Mouse (Mus musculus) embryonic fibroblast, embryonic 13.5 days (primary cell): ENCODE results near the gene Ntn5.

Experiments
- CTCF ChIP-seq: IDR thresholded peaks from 2 replicates; pipeline ENCODE4 v1.5.1; 2011; ENCODE audit warnings: mild to moderate bottlenecking, control low read depth, low read length, moderate library complexity, borderline replicate concordance; ENCODE audit not compliant: insufficient read depth
- POLR2A ChIP-seq: IDR thresholded peaks from 2 replicates; pipeline ENCODE4 v1.6.1; 2011; ENCODE audit warnings: low read depth, mild to moderate bottlenecking, control low read depth, low read length, moderate library complexity

GRCm38 (mm10) chr7:45667761-45668160 lies 16.1 kb upstream of the Ntn5 start:
- TF ChIP-seq POLR2A (no peak), CTCF (no peak)
